Comparison of ENCODE assay signal across 11 mouse cellular contexts in genomic region chr3:115080428-115081181, GRCm38 (mm10).
A peak's percentile ranks its signal among the peaks of the same experiment; 100 is the strongest.
DNase-seq lines count a peak whose midpoint lies in the region; ATAC-seq lines count a peak whose summit lies in the region.
"Had no signal": no experiment of that assay in that cellular context is flagged by ENCODE, and none has a peak within 500 bp of the region (broad histone marks: within the 10 kb centered on the region; RNA-seq: fewer than 3 reads in every experiment).

No protein-coding gene starts in this region.

- no peak overlapping the region for H3K27ac ChIP-seq in intestine, embryonic 15.5 days
- H3K27ac ChIP-seq in midbrain, embryonic 13.5 days, result no peak overlapping the region
- H3K27ac ChIP-seq: limb, embryonic 13.5 days had no signal

- H3K4me3 ChIP-seq in intestine, embryonic 15.5 days (replicated peaks), result no peak overlapping the region
- no peak overlapping the region for H3K4me3 ChIP-seq in midbrain, embryonic 13.5 days (replicated peaks)
- H3K4me3 ChIP-seq: erythroblast, embryonic 14.5 days; limb, embryonic 13.5 days had no signal

- no peaks in the 10 kb centered on the region for H3K9me3 ChIP-seq in intestine, embryonic 15.5 days
- no peaks in the 10 kb centered on the region for H3K9me3 ChIP-seq in midbrain, embryonic 13.5 days
- H3K9me3 ChIP-seq: limb, embryonic 13.5 days had no signal

- 26% methylated on average over 12 of the region's 12 CpGs for WGBS in intestine, embryonic 15.5 days
- WGBS in midbrain, embryonic 13.5 days, result 39% methylated on average over 12 of the region's 12 CpGs

- peak; percentile 25 for ATAC-seq in intestine, embryonic 15.5 days
- peak; percentile 53; the same call in 1 of the 2 replicates for ATAC-seq in midbrain, embryonic 13.5 days

- intact Hi-C loops in gastrocnemius, postnatal 36 days (cut with DNase I), result no loop called here

- DNase-seq in cerebellum, adult 11-12 months, result peak; percentile 46
- no peak for DNase-seq in cerebellum, adult 8-10 months
- peak; percentile 8 for DNase-seq in embryo, embryonic 11 days
- no peak for DNase-seq in adrenal gland, adult (ENCODE audit: inconsistent age in 2 of 2, low spot score in 1 of 2)
- no peak for DNase-seq in gastrocnemius, postnatal 36 days
- no peak for DNase-seq in heart, adult 8-10 months (ENCODE audit: low spot score)
- DNase-seq: thymus, postnatal 14 days had no signal

- H3K9ac ChIP-seq in intestine, embryonic 15.5 days, result no peak overlapping the region
- no peak overlapping the region for H3K9ac ChIP-seq in midbrain, embryonic 13.5 days (replicated peaks)
- H3K9ac ChIP-seq: limb, embryonic 13.5 days had no signal

- no peaks in the 10 kb centered on the region for H3K4me1 ChIP-seq in intestine, embryonic 15.5 days (replicated peaks)
- H3K4me1 ChIP-seq in midbrain, embryonic 13.5 days (replicated peaks), result peaks cover 4% of the 10 kb centered on the region
- H3K4me1 ChIP-seq: limb, embryonic 13.5 days had no signal

- H3K27me3 ChIP-seq in intestine, embryonic 15.5 days (replicated peaks), result no peaks in the 10 kb centered on the region
- no peaks in the 10 kb centered on the region for H3K27me3 ChIP-seq in midbrain, embryonic 13.5 days
- H3K27me3 ChIP-seq: limb, embryonic 13.5 days had no signal

- H3K36me3 ChIP-seq in intestine, embryonic 15.5 days, result no peaks in the 10 kb centered on the region
- H3K36me3 ChIP-seq in midbrain, embryonic 13.5 days, result no peaks in the 10 kb centered on the region
- H3K36me3 ChIP-seq: limb, embryonic 13.5 days had no signal

- H3K4me2 ChIP-seq in intestine, embryonic 15.5 days (replicated peaks), result peak overlapping the region; percentile 39; the same call in 1 of the 2 replicates
- no peak overlapping the region for H3K4me2 ChIP-seq in midbrain, embryonic 13.5 days (replicated peaks)
- H3K4me2 ChIP-seq: limb, embryonic 13.5 days had no signal

Comparison
In these comparisons a context has a peak if more than half of its experiments do, and no peak if none do; other contexts are left out.
1. DNase-seq: peak in cerebellum, adult 11-12 months (single experiment) and embryo, embryonic 11 days (single experiment); none in cerebellum, adult 8-10 months (single experiment), adrenal gland, adult (0 of 2), gastrocnemius, postnatal 36 days (0 of 2) and heart, adult 8-10 months (single experiment).